Mouse (Mus musculus) naive thymus-derived CD4-positive, alpha-beta T cell, adult 2 months (primary cell): ENCODE results near the gene Fabp2.
A peak's percentile ranks its signal among the peaks of the same experiment; 100 is the strongest.

Source experiments
- DNase-seq: peaks from one replicate; pipeline ENCODE4 v3.0.0-alpha.2; 2011; ENCODE audit warnings: low read depth

The Fabp2 gene

GRCm38 (mm10) chr3:122894772-122895171 lies at the start of gene Fabp2:
Gene Fabp2 (plus strand): TSS chr3:122895072.
- no peak for DNase-seq

- no peak for DNase-seq
Measured at GRCm38 (mm10) chr3:122848410-122849034, 46.4 kb upstream of the Fabp2 start.

GRCm38 (mm10) chr3:122855149-122855548 lies 39.7 kb upstream of the Fabp2 start:
- DNase-seq = no peak

- no peak for DNase-seq
Measured at GRCm38 (mm10) chr3:122859829-122860228, 35.0 kb upstream of the Fabp2 start.

- DNase-seq = no peak
Measured at GRCm38 (mm10) chr3:122860573-122861498, 34.0 kb upstream of the Fabp2 start.

GRCm38 (mm10) chr3:122865092-122865491 lies 29.8 kb upstream of the Fabp2 start:
- DNase-seq = no peak

GRCm38 (mm10) chr3:122868270-122868669 lies 26.6 kb upstream of the Fabp2 start:
- DNase-seq = no peak

GRCm38 (mm10) chr3:122871596-122871995 lies 23.3 kb upstream of the Fabp2 start:
- no peak for DNase-seq

GRCm38 (mm10) chr3:122876870-122877269 lies 18.0 kb upstream of the Fabp2 start:
- no peak for DNase-seq

- no peak for DNase-seq
Measured at GRCm38 (mm10) chr3:122877543-122877942, 17.3 kb upstream of the Fabp2 start.

- no peak for DNase-seq
Measured at GRCm38 (mm10) chr3:122878705-122879315, 16.1 kb upstream of the Fabp2 start.

GRCm38 (mm10) chr3:122887505-122888301 lies 7.2 kb upstream of the Fabp2 start:
- DNase-seq = no peak

- DNase-seq = no peak
Measured at GRCm38 (mm10) chr3:122888371-122888819, 6.5 kb upstream of the Fabp2 start.

GRCm38 (mm10) chr3:122895189-122895731 lies 388 bp downstream of the Fabp2 start:
- DNase-seq = no peak

GRCm38 (mm10) chr3:122898254-122898653 lies 3.4 kb downstream of the Fabp2 start:
- no peak for DNase-seq

GRCm38 (mm10) chr3:122903746-122904433 lies 9.0 kb downstream of the Fabp2 start:
- peak; percentile 63 for DNase-seq

- DNase-seq = no peak
Measured at GRCm38 (mm10) chr3:122907841-122908240, 13.0 kb downstream of the Fabp2 start.

GRCm38 (mm10) chr3:122915493-122915892 lies 20.6 kb downstream of the Fabp2 start:
- no peak for DNase-seq

GRCm38 (mm10) chr3:122916191-122916680 lies 21.4 kb downstream of the Fabp2 start:
- DNase-seq = no peak

GRCm38 (mm10) chr3:122918672-122919071 lies 23.8 kb downstream of the Fabp2 start:
- no peak for DNase-seq

GRCm38 (mm10) chr3:122919260-122919659 lies 24.4 kb downstream of the Fabp2 start, which contains the start of gene Gm10959:
Gene Gm10959 (minus strand): TSS chr3:122919360.
- DNase-seq = no peak
